Mouse (Mus musculus) adipocyte (in vitro differentiated cells): ENCODE data around the gene Vipr1.

Experiments used
- DNase-seq: peaks from one replicate; pipeline ENCODE4 v3.0.0-alpha.2; 2016; ENCODE audit warnings: low spot score

The Vipr1 gene

GRCm38 (mm10) chr9:121635835-121636576, 6.5 kb upstream of the Vipr1 start:
- no peak for DNase-seq

DNA sequence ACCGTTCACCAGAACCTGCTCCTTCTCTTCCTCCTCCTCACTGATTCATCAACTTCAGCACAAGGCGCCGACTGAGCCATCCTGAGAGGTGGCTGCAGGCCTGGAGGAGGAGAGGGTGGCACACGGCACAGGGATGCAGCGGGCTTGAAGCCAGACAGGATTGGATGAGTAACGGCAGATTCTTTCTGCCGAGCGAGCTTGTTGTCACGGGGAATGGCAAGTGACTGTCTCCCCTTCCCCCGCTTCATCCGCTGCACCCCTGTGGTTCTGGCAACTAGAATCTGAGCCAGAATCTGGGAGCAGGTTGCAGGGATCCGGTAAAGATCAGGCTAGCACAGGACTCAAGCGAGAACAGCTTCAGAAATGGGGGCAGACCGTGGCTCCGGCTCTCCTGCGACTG, 2.7 kb upstream of the Vipr1 start:
- DNase-seq = no peak

GRCm38 (mm10) chr9:121641235-121641915, 1.1 kb upstream of the Vipr1 start:
- DNase-seq = no peak

DNA sequence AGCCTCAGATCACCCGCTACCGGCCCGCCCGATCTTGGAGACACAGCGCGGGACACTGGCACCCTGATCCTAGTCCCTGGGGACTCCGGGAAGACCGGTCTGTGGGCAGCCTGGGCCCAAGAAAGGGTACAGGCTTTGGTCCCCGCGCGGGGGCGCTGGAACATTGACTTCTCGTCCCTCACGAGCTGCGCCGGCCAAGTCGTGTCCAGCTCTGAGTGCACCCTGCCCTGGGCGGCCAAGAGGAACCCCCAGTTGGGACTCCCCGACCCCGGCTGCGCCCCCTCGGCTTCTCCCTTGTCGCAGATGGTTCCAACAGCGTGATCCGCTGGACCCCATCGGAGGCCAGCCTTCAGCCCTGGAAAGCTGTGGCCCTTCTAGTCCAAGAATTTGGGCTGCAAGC, 515 bp upstream of the Vipr1 start, which contains the start of gene Lyzl4:
TSS of gene Lyzl4 (minus strand) at position 96 of the 400 bp plus-strand sequence.
- peak; percentile 32 for DNase-seq

DNA sequence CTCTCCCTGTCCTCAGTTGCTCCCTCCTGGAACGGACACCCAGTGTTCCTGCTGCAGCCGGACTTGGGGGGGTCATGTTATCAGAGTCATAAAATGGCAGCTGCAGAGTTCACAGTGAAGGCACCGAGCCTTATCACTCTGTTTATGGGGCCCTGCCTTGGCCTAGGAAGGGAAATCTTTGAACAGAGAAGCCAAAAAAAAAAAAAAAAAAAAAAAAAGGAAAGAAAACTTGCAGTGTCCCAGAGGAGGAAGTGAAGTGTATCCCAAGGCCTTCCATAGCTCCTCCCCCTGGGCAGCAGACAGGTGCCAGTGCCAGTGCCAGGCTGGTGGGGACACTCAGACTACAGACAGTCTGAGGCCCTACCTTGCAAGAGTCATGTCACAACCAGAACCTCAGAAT, 2.3 kb downstream of the Vipr1 start:
- DNase-seq = no peak

GRCm38 (mm10) chr9:121647026-121647425, 4.5 kb downstream of the Vipr1 start:
- no peak for DNase-seq

DNA sequence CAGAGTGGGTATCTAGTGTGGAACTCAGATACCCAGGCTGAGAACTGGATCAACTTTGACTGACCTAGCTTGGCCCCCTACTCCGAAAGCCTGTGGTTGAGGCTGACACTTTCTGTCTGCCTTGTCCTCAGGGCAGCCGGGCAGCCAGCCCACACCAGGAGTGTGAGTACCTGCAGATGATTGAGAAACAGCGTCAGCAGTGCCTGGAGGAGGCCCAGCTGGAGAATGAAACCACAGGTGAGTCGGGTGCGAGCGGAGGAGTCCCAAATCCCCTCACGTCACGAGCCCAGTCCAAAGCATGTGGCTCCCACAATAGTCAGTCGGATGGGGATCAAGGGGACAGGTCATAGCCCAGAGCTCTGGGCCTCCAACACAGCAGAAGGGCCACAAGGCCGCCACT, 11.2 kb downstream of the Vipr1 start:
- no peak for DNase-seq

- no peak for DNase-seq
Measured at GRCm38 (mm10) chr9:121656322-121656721, 13.8 kb downstream of the Vipr1 start.

GRCm38 (mm10) chr9:121657143-121657542, 14.6 kb downstream of the Vipr1 start:
- no peak for DNase-seq

- no peak for DNase-seq
Measured at GRCm38 (mm10) chr9:121658248-121658647, 15.7 kb downstream of the Vipr1 start.

GRCm38 (mm10) chr9:121659791-121660190, 17.3 kb downstream of the Vipr1 start:
- no peak for DNase-seq

- DNase-seq = no peak
Measured at GRCm38 (mm10) chr9:121663467-121663866, 21.0 kb downstream of the Vipr1 start.

GRCm38 (mm10) chr9:121664104-121664503, 21.6 kb downstream of the Vipr1 start:
- no peak for DNase-seq

GRCm38 (mm10) chr9:121666957-121667630, 24.6 kb downstream of the Vipr1 start:
- DNase-seq = no peak

DNA sequence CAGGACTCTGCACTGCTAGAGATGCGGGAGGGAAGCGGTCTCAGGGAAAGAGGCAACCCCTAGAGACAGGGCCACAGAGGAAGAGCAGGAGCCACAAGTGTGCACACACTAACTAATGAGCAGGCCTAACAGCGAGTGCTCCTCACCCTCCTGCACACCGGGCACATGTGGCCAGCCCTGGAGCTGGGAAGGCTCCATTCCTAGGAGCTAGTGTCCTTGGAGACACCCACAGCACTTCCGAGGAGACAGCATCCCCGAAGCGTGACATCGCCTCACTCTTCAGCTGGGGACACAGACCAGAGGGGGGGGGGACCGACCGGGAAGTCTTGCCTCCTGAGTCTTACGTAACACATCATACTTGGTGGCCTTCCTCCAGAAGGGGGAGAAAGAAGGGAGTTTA, 25.3 kb downstream of the Vipr1 start:
- no peak for DNase-seq

DNA sequence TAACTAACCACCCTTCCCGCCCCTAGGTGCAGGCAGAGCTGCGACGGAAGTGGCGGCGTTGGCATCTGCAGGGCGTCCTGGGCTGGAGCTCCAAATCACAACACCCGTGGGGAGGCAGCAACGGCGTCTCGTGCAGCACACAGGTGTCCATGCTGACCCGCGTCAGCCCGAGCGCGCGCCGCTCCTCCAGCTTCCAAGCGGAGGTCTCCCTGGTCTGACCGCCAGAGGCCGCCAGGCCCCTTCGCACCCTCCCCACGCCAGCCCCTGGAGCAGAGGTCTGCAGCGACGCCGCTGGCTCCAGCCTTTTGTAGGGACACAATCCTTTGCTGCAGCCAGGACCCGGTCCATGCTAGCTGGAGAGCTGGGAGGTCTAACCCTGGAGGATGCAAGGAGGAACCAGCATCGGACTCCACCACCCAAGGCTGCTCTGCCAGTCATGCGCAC, 26.9 kb downstream of the Vipr1 start:
- DNase-seq = no peak

- peak; percentile 69 for DNase-seq
Measured at GRCm38 (mm10) chr9:121671300-121671699, 28.8 kb downstream of the Vipr1 start.

DNA sequence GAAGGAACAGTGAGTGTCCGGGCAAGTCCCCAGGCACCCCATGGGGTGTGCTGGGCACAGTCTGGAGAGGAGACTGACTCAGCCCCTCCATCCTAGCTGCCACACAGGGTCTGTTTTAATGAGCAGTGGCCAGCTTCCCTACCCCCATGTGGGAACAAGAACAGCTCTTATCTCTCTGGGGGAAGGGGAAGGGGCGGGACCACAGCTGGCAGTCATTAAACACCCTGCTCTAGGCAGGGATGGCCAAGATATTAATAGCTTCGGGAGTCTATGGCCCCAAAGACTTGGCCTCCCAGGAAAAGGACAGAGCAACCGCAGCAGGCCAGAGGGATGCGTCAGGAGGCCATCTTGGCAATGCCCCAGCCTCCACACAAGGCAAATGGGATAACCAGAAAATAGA, 29.8 kb downstream of the Vipr1 start:
- peak; percentile 87 for DNase-seq

GRCm38 (mm10) chr9:121673716-121674115, 31.2 kb downstream of the Vipr1 start:
- peak; percentile 31 for DNase-seq

- no peak for DNase-seq
Measured at GRCm38 (mm10) chr9:121675011-121675410, 32.5 kb downstream of the Vipr1 start.

DNA sequence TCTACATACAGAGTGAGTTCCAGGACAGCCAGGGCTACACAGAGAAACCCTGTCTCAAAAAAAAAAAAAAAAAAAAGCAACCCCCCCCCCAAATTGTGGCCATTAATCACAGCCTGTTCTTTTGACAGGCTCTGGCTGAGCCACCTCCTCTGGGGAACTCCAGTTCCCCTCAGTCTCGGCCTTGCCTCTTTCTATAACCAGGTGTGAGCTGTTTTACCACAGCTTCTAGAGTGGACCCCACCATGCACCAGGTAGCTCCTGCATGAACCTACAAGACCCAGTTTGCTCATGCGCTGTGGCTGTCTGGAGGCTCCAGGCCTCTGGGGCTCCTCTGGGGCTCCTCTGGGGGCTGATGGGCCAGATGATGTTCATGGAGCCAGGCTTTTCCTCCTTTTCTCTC, 33.0 kb downstream of the Vipr1 start:
- DNase-seq = no peak

GRCm38 (mm10) chr9:121677069-121677468, 34.6 kb downstream of the Vipr1 start:
- no peak for DNase-seq

- no peak for DNase-seq
Measured at GRCm38 (mm10) chr9:121677476-121677875, 35.0 kb downstream of the Vipr1 start.
